Mouse (Mus musculus) forebrain, embryonic 16.5 days (tissue): ENCODE data around the gene 6430548M08Rik. TPM values are rescaled to one million over a fixed set of nuclear protein-coding genes. Genes with fewer than 3 reads are reported as not detected.

Source experiments
- ATAC-seq: fragments of 200-750 bp; cut with Nextera tagmentation; 2 replicates; pipeline ENCODE4 v1.8.0; 2017; ENCODE audit warnings: mild to moderate bottlenecking, moderate library complexity
- H3K27ac ChIP-seq: fragments of 300-500 bp; sonication (generic); 2 replicates; pipeline ENCODE4 v1.5.1; 2014; ENCODE audit warnings: low read length, control low read depth
- H3K27me3 ChIP-seq: fragments of 300-500 bp; sonication (generic); replicated peaks from 2 replicates; pipeline ENCODE4 v1.6.1; 2014; ENCODE audit warnings: low read length; ENCODE audit not compliant: control insufficient read depth, insufficient read depth
- H3K36me3 ChIP-seq: fragments of 300-500 bp; sonication (generic); 2 replicates; pipeline ENCODE4 v1.6.1; 2014; ENCODE audit not compliant: control insufficient read depth, insufficient read depth
- H3K4me1 ChIP-seq: fragments of 300-500 bp; sonication (generic); replicated peaks from 2 replicates; pipeline ENCODE4 v1.6.1; 2014; ENCODE audit warnings: low read length; ENCODE audit not compliant: control insufficient read depth, insufficient read depth
- H3K4me2 ChIP-seq: fragments of 300-500 bp; sonication (generic); 2 replicates; pipeline ENCODE4 v1.6.1; 2014; ENCODE audit warnings: mild to moderate bottlenecking, low read length, control low read depth
- H3K4me3 ChIP-seq: fragments of 300-500 bp; sonication (generic); replicated peaks from 2 replicates; pipeline ENCODE4 v1.5.1; 2014; ENCODE audit warnings: mild to moderate bottlenecking, low read length, control low read depth
- H3K9ac ChIP-seq: fragments of 300-500 bp; sonication (generic); replicated peaks from 2 replicates; pipeline ENCODE4 v1.6.1; 2014; ENCODE audit warnings: low read depth, low read length, control low read depth
- H3K9me3 ChIP-seq: fragments of 300-500 bp; sonication (generic); 2 replicates; pipeline ENCODE4 v1.6.1; 2016; ENCODE audit warnings: low read length; ENCODE audit not compliant: control insufficient read depth
- WGBS: fragments of 180-500 bp; shearing (Covaris S2); extraction: QIAGEN DNeasy Blood & Tissue Kit; methylation state at CpG from one replicate; pipeline ENCODE4 v1.1.7; 2014; 5-methylcytosine and 5-hydroxymethylcytosine counted together
- polyA plus RNA-seq: library from polyadenylated mRNA; unstranded; fragments of >200 nt; fragmentation: Nextera tagmentation; extraction: Ambion mirVana; gene quantifications from 2 replicates; pipeline ENCODE4 v1.2.1, GENCODE M21; 2015

6430548M08Rik gene
- polyA plus RNA-seq, 1 experiment from 2014 or later = 27.5 TPM

GRCm38 (mm10) chr8:120101068-120101972, 12.6 kb upstream of the 6430548M08Rik start, which contains the start of gene Zdhhc7:
TSS of gene Zdhhc7 (minus strand) at chr8:120101482.
- Histone ChIP-seq H3K4me2 (peak within 1 kb of the TSS; percentile 86), H3K27me3 (no peaks in the 10 kb centered on the region), H3K27ac (peak within 1 kb of the TSS; percentile 93), H3K36me3 (no peaks in the 10 kb centered on the region), H3K9me3 (no peaks in the 10 kb centered on the region), H3K9ac (peak within 1 kb of the TSS; percentile 87), H3K4me1 (peaks cover 31% of the 10 kb centered on the region), H3K4me3 (peak within 1 kb of the TSS; percentile 83)
- ATAC-seq = peak; percentile 88
- WGBS = 0% methylated on average over 88 of the region's 88 CpGs

GRCm38 (mm10) chr8:120103916-120104315, 10.0 kb upstream of the 6430548M08Rik start:
- no peak overlapping the region for H3K4me2 ChIP-seq
- no peak overlapping the region for H3K27ac ChIP-seq

DNA sequence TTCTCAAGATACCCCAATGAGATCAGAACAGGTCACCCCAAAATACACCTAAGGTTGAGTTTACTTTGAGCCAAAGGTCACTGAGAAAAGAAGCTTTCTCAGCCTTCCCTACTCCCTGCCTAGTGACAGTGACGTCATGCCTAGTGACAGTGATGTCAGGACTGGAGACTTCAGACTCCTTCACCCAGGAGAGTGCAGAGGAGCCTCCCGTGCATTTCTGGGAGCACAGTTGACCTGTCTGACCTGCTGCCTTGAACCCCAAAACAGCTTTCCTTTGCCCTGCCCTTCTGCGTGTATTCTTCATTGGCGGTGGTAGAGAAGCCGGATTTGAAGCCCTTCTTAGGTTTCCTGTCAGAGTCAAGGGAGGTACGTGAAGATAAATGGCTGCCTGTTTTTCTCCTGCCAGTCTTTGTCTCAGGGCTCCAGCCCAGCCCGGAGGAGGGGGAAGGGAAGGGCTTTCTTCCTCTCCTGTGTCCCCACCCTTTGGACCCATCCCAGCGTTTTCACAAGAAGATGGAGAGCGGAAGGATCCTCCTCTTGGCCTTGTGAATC, 9.2 kb upstream of the 6430548M08Rik start:
- Histone ChIP-seq H3K9me3 (no peaks in the 10 kb centered on the region), H3K9ac (no peak overlapping the region), H3K27me3 (no peaks in the 10 kb centered on the region), H3K4me3 (no peak overlapping the region), H3K4me1 (peaks cover 26% of the 10 kb centered on the region), H3K27ac (no peak overlapping the region), H3K4me2 (no peak overlapping the region), H3K36me3 (no peaks in the 10 kb centered on the region)
- WGBS = 66% methylated on average over 9 of the region's 9 CpGs
- ATAC-seq = no peak

More at GRCm38 (mm10) chr8:120103916-120104315, 10.0 kb upstream of the 6430548M08Rik start:
- Histone ChIP-seq H3K4me1 (peaks cover 31% of the 10 kb centered on the region), H3K9ac (no peak overlapping the region), H3K36me3 (no peaks in the 10 kb centered on the region), H3K9me3 (no peaks in the 10 kb centered on the region), H3K27me3 (no peaks in the 10 kb centered on the region), H3K4me3 (no peak overlapping the region)
- no peak for ATAC-seq
- 92% methylated on average over 9 of the region's 9 CpGs for WGBS

GRCm38 (mm10) chr8:120109149-120109548, 4.8 kb upstream of the 6430548M08Rik start:
- H3K27ac ChIP-seq = no peak overlapping the region
- H3K4me1 ChIP-seq = peaks cover 6% of the 10 kb centered on the region
- no peak overlapping the region for H3K9ac ChIP-seq
- H3K27me3 ChIP-seq = no peaks in the 10 kb centered on the region
- ATAC-seq = no peak
- H3K36me3 ChIP-seq = no peaks in the 10 kb centered on the region
- no peaks in the 10 kb centered on the region for H3K9me3 ChIP-seq
- no peak overlapping the region for H3K4me2 ChIP-seq
- no peak overlapping the region for H3K4me3 ChIP-seq
- 72% methylated on average over 3 of the region's 3 CpGs for WGBS

DNA sequence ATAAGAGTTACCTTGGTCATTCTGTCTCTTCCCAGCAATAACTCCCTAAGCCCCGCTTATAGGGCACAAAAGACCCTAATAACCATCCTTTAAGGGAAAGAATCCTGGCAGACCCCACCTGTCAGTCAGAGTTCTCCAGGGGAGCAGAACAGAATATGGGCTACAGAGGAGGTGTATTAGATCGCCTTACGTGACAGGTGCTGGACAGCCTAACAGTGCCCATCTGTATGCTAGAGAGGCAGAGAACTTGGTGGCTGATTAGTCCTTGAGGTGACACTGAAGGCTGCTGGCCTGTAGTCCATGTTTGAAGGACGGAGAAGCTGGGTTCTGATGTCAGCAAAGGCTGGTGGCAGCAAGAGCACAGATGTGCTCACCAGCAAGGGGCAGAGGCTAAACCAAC, 3.0 kb upstream of the 6430548M08Rik start:
- Histone ChIP-seq H3K36me3 (no peaks in the 10 kb centered on the region), H3K9ac (no peak overlapping the region), H3K27ac (no peak overlapping the region), H3K27me3 (peaks cover 7% of the 10 kb centered on the region; the same call in 1 of the 2 replicates), H3K4me3 (no peak overlapping the region), H3K4me1 (peaks cover 14% of the 10 kb centered on the region), H3K9me3 (no peaks in the 10 kb centered on the region), H3K4me2 (no peak overlapping the region)
- ATAC-seq = no peak
- 92% methylated on average over 4 of the region's 4 CpGs for WGBS

DNA sequence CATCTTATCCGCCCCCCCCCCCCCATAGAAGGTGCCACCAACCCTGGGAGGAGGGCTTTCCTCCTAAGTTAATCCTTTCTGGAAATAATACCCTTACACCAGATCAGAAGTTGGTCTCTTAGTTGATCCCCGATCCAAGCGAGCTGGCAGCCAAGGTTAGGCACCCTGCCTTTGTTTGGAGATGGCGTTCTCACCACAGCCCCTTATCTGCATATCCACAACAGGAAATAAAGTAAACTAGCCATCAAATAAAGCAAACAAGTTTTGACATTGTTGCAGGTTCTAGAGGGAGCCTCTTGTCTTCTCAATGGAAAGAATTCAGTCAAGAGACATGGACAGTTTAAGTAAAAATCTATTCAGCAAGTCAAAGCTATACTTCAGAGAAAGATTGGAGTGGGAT, 2.6 kb upstream of the 6430548M08Rik start:
- H3K27me3 ChIP-seq = peaks cover 7% of the 10 kb centered on the region; the same call in 1 of the 2 replicates
- H3K36me3 ChIP-seq = no peaks in the 10 kb centered on the region
- H3K4me3 ChIP-seq = no peak overlapping the region
- no peak overlapping the region for H3K27ac ChIP-seq
- H3K9ac ChIP-seq = no peak overlapping the region
- no peak overlapping the region for H3K4me2 ChIP-seq
- no peak for ATAC-seq
- peaks cover 14% of the 10 kb centered on the region for H3K4me1 ChIP-seq
- WGBS = 56% methylated on average over 4 of the region's 4 CpGs
- no peaks in the 10 kb centered on the region for H3K9me3 ChIP-seq

GRCm38 (mm10) chr8:120112535-120112934, 1.4 kb upstream of the 6430548M08Rik start:
- H3K27me3 ChIP-seq = peaks cover 7% of the 10 kb centered on the region; the same call in 1 of the 2 replicates
- H3K4me1 ChIP-seq = peaks cover 14% of the 10 kb centered on the region
- WGBS = 87% methylated on average over 5 of the region's 5 CpGs
- no peak for ATAC-seq
- H3K27ac ChIP-seq = no peak overlapping the region
- no peaks in the 10 kb centered on the region for H3K9me3 ChIP-seq
- H3K9ac ChIP-seq = no peak overlapping the region
- H3K4me2 ChIP-seq = no peak overlapping the region
- H3K36me3 ChIP-seq = no peaks in the 10 kb centered on the region
- H3K4me3 ChIP-seq = no peak overlapping the region

DNA sequence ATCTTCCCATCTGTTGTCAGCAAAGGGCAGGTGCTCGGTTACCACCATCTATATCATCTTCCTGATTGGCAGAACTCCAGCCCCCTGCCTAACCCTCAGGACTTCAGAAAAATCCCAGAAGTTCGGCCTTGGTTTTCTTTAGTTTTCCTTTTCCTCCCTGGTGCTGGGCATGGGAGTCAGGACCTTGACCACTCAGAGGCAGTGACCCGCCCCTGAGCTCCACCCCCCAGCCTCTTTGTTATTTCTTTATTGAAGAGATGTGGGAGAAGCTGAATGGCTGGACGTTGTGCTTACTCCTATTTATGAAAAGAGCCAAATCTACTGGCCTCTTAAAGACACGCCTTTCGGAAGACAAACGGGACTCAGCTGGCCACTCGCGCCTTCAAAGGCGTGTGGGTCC, 646 bp upstream of the 6430548M08Rik start:
- 2% methylated on average over 10 of the region's 10 CpGs for WGBS
- H3K4me2 ChIP-seq = peak overlapping the region; percentile 95

DNA sequence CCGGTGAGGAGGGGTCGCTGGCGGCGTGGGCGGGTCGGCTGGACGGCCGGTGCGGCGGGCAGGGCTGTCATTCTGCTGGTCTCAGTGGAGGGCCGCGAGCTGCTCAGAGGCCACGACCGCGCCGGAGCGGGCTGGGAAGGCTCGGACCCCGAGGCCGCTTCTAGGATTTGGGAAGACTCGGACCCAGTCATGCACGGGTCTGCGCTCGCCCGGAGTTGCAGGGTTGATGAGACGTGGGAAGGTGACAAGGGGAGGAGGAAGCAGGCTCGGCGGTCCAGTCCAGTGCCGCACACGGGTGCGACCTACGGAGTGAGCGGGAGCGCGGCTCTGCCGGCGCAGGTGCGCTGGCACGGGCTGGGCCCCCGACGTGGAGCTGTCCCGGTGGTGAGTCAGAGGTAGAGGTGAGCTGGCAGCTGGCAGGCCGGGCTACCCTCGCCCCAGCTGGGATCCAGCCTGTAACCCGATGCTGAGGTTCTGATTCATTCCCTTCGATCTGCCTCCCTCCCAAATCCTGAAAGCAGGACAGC, 426 bp downstream of the 6430548M08Rik start:
- no peaks in the 10 kb centered on the region for H3K9me3 ChIP-seq
- peak overlapping the region; percentile 79 for H3K4me2 ChIP-seq
- peaks cover 15% of the 10 kb centered on the region for H3K4me1 ChIP-seq
- WGBS = under 1% methylated on average over 46 of the region's 46 CpGs
- H3K36me3 ChIP-seq = no peaks in the 10 kb centered on the region
- H3K27ac ChIP-seq = no peak overlapping the region; the same call in 1 of the 2 replicates
- H3K4me3 ChIP-seq = peak overlapping the region; percentile 81
- peak overlapping the region; percentile 89 for H3K9ac ChIP-seq
- ATAC-seq = peak; percentile 35; the same call in 1 of the 2 replicates
- peaks cover 7% of the 10 kb centered on the region; the same call in 1 of the 2 replicates for H3K27me3 ChIP-seq

More for the DNA sequence above, 646 bp upstream of the 6430548M08Rik start:
- ATAC-seq = no peak; the same call in 1 of the 2 replicates
- Histone ChIP-seq H3K9ac (peak overlapping the region; percentile 81), H3K4me1 (peaks cover 14% of the 10 kb centered on the region), H3K4me3 (peak overlapping the region; percentile 81), H3K9me3 (no peaks in the 10 kb centered on the region), H3K36me3 (no peaks in the 10 kb centered on the region), H3K27ac (peak overlapping the region; percentile 92), H3K27me3 (peaks cover 7% of the 10 kb centered on the region; the same call in 1 of the 2 replicates)
